Mouse (Mus musculus) layer of hippocampus, adult 11-12 months (tissue): ENCODE data around the gene Gpr152.
A peak's percentile ranks its signal among the peaks of the same experiment; 100 is the strongest.
"Not testable (repeated sequence)": the region's sequence is repeated elsewhere in the genome, so short reads cannot be mapped to it uniquely, and the experiment has no call there.

Experiments
- DNase-seq: peaks from one replicate; pipeline ENCODE4 v3.0.0; 2022; ENCODE audit warnings: low spot score

The Gpr152 gene

DNA sequence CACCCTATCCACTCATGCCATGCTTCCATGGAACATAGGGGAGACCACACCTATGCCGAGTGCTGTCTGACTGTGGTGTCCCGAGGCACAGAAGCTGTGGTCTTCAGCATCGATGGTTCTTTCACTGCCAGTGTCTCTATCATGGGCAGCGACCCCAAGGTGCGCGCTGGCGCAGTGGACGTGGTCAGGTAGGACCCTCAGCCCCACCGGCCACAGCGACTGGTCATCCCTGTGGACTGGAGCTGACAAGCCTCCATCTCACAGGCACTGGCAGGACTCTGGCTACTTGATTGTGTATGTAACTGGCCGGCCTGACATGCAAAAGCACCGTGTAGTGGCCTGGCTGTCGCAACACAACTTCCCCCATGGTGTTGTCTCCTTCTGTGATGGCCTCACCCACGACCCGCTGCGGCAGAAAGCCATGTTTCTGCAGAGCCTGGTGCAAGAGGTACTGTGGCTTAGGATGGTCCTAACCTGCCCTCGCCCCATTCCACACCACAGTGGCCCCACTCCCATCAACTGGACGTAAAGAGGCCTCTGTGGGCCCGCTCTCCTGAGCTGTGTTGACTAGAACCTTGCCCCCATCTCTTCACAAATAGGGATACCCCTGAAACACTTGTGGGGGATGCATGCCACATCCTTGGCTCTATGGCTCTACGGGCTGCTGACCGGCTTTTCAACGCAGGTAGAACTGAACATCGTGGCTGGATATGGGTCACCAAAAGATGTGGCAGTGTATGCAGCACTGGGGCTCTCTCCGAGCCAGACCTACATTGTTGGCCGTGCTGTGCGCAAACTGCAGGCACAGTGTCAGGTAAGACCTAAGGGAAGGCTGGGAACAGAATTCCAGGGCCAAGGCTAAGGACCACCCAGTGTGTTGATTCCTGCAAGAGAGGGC lies 27.3 kb upstream of the Gpr152 start:
- no peak for DNase-seq

- DNase-seq: peak; percentile 89
Measured at GRCm38 (mm10) chr19:4113186-4113805, 26.3 kb upstream of the Gpr152 start.

DNA sequence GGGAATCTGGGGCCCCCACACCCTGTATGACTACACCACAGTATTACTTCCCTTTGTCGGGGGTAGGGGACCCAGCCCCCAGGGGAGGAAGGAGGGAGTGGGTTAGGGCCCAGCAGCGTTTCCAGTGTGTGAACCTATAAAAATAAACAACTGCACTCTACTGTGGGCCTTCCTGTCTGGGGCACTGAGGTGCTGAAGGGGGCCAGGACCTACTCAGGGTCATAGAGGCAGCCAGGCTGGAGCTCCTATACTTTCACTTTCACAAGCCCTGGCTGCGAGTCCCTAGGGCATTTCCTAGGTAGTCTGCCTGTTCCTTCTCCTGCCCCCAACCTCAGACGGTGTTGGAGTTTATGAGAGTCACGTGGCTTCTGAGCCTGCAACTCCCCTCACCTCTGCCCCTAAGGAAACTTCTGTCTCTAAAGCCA lies 25.8 kb upstream of the Gpr152 start:
- DNase-seq: no peak

DNA sequence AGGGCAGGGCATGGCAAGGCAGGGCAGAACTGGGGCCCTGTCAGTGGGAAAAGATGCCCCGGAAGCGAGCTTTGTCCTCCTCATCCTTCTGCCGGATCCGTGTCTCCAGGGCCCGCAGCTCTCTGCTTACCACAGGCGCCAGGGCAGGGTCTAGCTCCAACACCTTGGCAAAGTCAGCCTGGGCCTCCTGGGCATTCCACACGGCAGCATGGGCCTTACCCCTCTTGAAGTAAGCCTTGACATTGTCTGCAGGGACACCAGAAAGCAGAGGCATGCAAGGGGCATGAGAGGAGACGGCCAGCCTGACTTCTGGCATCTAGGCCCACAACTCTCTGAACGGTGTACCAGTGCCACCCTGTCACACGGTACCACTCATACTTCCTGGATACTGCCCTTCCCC lies 25.0 kb upstream of the Gpr152 start:
- no peak for DNase-seq

GRCm38 (mm10) chr19:4115144-4115543 lies 24.4 kb upstream of the Gpr152 start:
- no peak for DNase-seq

- DNase-seq: no peak
Measured at GRCm38 (mm10) chr19:4115816-4116215, 23.8 kb upstream of the Gpr152 start.

DNA sequence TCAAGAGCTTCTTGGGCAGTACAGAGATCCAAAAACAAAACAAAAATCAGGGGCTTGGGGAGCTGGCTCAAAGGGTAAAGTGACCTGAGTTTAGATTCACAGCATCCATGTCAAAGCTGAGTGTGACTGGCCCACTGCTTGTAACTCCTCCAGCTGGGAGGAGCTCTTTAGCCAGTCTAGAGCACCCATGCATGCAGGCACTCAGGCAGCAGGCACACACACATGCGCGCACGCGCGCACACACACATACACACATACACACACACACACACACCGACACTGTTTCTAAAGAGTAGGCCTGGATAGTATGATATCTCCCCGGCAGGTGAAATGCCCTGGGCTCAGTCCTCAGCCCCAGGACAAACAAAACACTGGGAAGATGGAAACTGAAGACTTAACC lies 22.6 kb upstream of the Gpr152 start:
- no peak for DNase-seq

GRCm38 (mm10) chr19:4118350-4118749 lies 21.2 kb upstream of the Gpr152 start:
- no peak for DNase-seq

DNA sequence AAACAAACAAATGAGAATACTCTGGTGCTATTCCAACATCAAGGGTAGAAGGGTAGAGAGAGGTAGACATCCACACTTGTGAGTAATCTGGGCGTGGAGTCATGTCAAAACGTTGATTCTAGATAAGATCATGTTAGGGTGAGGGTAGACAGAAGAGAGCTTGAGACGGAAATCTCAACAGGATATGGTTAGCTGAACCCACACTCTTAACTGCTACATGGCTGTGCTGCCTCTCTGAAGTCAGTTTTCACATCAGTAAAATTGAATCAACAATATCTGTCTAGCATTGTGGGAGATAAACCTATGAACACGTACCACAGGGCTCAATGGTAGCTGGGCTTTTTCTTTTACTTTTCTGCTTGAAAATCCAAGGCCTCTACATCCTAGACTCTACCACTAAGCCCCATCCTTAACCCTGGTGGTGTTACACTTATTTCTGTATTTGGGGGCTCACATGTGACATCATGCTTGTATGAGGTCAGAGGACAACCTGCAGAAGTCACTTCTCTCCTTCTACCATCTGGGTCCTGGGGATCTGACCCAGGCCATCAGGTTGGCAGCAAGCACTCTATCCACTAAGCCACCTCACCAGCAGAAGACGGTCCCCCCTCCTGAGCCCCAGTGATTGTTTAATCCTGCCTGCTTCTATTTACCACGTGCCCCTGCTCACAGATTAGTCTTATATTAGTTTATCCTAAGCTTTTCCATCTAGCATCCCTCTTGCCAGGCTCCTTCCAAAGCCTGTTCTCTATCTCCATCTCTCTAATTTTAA lies 19.7 kb upstream of the Gpr152 start:
- DNase-seq: no peak

DNA sequence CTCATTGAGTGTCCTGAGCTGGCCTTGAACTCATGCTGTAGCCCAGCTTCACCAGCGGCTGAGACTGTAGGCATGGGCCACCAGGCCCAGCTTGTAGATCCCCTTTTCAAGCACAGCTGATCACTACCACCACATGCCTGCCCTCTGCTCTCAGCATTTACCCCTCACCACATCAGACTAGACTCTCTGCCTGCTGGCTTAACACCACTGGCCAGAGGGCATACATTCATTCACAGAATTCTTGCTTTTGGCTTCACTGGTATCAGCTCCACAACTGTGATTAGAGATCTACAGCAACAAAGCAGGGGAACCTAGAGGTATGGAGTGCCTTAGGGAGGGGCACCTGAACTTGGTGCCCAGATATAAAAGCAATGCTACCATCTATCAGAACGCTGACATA lies 19.1 kb upstream of the Gpr152 start:
- DNase-seq: no peak

- DNase-seq: peak; percentile 98
Measured at GRCm38 (mm10) chr19:4121097-4121805, 18.3 kb upstream of the Gpr152 start.

- DNase-seq: not testable (repeated sequence)
Measured at GRCm38 (mm10) chr19:4121896-4122295, 17.7 kb upstream of the Gpr152 start.

DNA sequence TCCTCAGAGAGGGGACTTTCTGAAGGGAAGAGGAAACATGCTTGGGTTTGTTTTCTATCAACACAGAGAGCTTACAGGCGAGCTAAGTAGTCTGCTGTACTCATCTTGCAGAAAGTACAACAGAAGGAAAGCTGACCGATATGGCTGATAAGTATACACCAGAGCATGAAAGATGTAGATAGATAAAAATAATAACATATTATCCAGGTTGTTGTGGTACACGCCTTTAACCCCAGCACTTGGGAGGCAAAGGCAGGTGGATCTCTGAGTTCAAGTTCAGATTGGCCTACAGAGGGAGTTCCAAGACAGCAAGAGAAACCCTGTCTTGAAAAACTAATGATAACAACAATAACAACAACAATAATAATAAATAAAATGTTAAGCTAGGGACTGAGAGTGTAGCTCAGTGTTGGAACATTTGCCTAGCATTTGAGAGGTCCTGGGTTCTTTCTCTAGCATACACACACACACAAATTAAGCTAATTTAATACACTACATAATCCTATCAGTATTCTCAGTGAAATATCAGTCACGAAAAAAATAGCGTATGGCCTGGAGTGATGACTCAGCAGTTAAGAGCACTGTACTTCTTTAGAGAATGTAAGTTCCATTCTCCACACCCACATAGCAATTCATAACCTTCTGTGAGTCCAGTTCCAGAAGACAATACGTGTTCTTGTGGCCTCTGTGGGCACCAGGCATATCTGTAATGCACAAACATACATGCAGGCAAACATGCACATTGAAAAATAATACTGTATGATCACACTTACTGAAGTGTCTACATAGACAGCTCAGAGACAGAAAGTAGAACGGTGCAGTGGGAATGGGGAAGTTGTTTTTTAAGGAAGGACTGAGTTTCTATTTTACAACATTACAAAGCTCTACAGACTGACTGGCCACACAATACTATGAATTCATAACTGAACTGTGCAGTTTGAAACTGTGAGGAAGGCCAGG lies 16.9 kb upstream of the Gpr152 start:
- no peak for DNase-seq

DNA sequence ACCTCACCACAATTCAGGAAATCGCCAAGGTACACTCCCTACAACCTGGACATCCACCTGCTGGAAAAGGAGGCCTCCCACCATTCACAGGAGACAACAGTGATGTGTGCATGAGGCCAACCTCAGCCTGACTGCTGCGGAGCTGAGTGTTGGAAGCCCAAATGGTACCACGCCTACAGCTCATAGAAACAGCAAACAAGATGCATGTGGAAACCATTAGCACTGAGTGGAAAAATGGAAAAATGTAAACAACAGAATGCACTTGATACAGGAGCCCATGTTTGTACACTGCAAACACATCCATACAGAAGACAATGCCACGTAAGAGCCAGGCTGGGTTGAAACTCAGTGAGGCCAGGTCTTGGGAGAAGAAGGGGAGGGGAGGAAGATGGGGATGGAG lies 15.2 kb upstream of the Gpr152 start:
- no peak for DNase-seq

DNA sequence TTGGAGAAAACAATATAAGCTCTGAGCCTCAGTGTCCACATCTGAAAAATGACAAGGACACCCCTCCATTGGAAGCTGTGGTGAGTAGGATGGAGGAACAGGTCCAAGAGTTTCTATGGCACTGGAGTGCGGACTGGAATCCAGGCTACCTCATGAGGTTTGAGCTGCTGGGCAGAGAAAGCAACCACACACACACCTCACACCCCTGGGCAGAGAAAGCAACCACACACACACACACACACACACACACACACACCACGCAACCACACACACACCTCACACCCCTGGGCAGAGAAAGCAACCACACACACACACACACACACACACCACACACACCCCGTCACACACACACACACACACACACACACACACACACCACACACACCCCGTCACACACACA lies 14.3 kb upstream of the Gpr152 start:
- not testable (repeated sequence) for DNase-seq

GRCm38 (mm10) chr19:4125741-4126696 lies 13.6 kb upstream of the Gpr152 start, which contains the start of gene Aip:
Gene Aip, minus strand, starts transcription at chr19:4125858.
- peak; percentile 98 for DNase-seq

DNA sequence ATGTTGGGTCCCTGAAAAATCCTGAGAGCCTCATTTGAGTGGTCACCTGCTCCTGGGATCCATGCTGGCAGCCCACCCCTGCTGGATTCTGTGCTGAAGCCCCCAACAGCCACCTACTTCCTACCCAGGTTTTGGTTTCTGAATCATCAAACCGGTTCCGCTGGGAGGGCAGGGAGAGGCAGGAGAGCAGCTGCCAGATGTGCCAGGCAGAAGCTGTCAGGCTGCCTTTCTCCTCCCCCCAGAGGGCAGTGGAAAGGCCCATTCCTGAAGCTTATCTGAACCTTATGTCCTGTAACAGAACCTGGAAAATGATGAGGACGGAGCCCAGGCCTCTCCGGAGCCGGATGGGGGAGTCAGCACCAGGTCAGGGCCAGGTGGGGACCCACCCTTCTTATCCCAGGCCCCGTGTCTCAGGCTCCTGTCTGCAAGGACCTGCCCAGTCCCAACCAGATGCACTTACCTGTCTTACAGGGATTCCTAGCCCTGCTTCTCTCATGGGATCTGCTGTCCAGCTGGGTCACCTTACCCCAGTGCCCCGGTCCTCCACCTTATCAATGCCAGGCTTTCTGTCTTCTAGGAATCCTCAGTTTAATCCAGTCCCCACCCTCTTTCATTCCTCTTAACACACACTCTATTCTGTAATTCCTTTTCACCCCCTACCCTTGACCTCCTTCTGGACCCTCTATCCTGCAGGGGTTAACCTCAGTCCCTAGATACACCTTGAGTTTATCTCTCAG lies 12.7 kb upstream of the Gpr152 start:
- no peak for DNase-seq

DNA sequence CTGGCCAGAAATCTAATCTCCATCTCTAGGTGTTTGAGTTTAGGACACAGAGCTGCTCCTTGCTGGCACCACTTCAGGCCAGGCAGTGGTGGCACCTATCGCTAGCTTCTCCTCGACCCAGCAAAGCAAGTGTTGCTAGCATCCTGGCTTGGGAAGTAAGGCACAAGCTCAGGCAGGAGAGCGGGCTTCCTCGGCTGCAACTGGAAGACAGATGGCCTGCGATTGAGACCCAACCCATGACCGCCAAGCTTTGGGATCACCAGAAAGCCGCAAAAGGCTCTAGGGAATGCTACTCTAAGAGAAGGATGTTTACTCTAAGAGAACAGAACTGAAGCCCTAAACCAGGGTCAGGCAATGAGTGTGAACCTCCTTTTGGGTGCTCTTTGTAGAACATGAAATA lies 10.1 kb upstream of the Gpr152 start:
- DNase-seq: no peak

DNA sequence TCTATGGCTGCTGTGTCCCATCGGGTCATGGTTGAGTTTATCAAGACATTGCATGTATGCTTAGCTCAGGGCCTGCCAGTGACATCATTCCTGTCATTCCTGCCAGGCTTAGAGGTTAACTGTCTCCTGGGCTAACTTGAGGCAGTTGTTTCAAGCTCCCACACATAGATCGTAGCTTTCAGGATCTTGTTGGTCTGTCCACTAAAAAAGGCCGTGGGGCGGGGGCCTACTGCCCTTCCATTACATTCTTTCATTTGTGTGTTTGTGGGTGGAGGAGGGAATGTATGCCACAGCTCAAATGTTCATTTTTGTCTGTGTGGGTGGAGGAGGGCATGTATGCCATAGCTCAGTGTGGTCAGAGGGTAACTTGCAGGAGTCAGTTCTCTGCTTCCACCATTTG lies 9.5 kb upstream of the Gpr152 start:
- no peak for DNase-seq
